Mouse (Mus musculus) heart, postnatal 0 days (tissue): ENCODE measurements around the gene Arhgef12.

Source experiments
- CTCF ChIP-seq: IDR thresholded peaks from 2 replicates; pipeline ENCODE4 v1.5.1; 2016; ENCODE audit warnings: antibody characterized with exemption, control low read depth, low read depth
- EP300 ChIP-seq: IDR thresholded peaks from 2 replicates; pipeline ENCODE4 v1.6.1; 2016; ENCODE audit warnings: antibody characterized with exemption, low read depth

DNA sequence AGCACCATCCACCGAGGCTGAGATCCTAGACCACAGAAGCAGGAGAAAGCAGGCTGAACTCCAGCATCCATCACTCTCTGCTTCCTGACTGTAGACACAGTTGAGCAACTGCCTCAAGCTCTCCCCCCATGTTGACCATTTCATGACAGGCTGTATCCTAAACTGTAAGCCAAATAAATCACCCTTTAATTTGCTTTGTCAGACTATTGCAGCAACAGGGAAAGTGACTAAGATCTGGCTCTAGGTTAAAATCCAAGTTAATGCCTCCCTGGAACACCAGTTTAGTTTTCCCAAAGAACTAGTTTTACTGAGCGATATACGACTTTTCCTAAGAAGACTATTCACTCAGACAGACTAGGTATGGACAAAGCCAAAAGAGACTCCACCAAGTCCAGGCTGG, 28.3 kb downstream of the Arhgef12 start:
- TF ChIP-seq CTCF (no peak), EP300 (no peak)
